Mouse (Mus musculus) liver, embryonic 14.5 days (tissue): ENCODE data around the gene Col2a1.

Experiments used
- CTCF ChIP-seq: IDR thresholded peaks from 2 replicates; pipeline ENCODE4 v1.5.1; 2016; ENCODE audit warnings: antibody characterized with exemption, low read depth, control low read depth
- EP300 ChIP-seq: IDR thresholded peaks from 2 replicates; pipeline ENCODE4 v1.6.1; 2016; ENCODE audit warnings: antibody characterized with exemption, low read depth

GRCm38 (mm10) chr15:98026967-98027904 is 22.7 kb upstream of the Col2a1 start:
- TF ChIP-seq CTCF (no peak), EP300 (no peak)
